Mouse (Mus musculus) E14TG2a.4 (cell line): ENCODE data around the gene Elf1.

Experiments used
- CTCF ChIP-seq: conservative IDR thresholded peaks from 2 replicates; pipeline ENCODE4 v1.5.1; 2014; ENCODE audit warnings: low read length
- NANOG ChIP-seq: IDR thresholded peaks from 2 replicates; pipeline ENCODE4 v1.6.1; 2014; ENCODE audit warnings: borderline replicate concordance, low read length, mixed read lengths
- POU5F1 ChIP-seq: IDR thresholded peaks from 2 replicates; pipeline ENCODE4 v1.6.1; 2014; ENCODE audit warnings: low read length, borderline replicate concordance

GRCm38 (mm10) chr14:79527704-79528103 lies 46.7 kb downstream of the Elf1 start:
- no peak for TF ChIP-seq CTCF
- TF ChIP-seq POU5F1 = no peak
- TF ChIP-seq NANOG = no peak
